ENCODE assay signal across 8 mouse cellular contexts in genomic region chr2:125123477-125123852, GRCm38 (mm10). TPM values are rescaled to one million over a fixed set of nuclear protein-coding genes. Genes with fewer than 3 reads are reported as not detected.
DNase-seq lines count a peak whose midpoint lies in the region; ATAC-seq and TF ChIP-seq lines count a peak whose summit lies in the region.

Myef2 (minus strand) TSS chr2:125123661.

- peaks cover 8% of the 10 kb centered on the region; the same call in 1 of the 2 replicates for H3K27me3 ChIP-seq in G1E (ENCODE audit: insufficient read depth, low read length)
- H3K27me3 ChIP-seq in forebrain, postnatal 0 days (ENCODE audit: insufficient read depth, low read length), result no peaks in the 10 kb centered on the region

- H3K4me3 ChIP-seq in G1E (ENCODE audit: low read depth, low read length), result peak within 1 kb of the TSS; percentile 78
- H3K4me3 ChIP-seq in forebrain, postnatal 0 days (ENCODE audit: low read depth, low read length), result peak within 1 kb of the TSS; percentile 67

- H3K4me2 ChIP-seq in forebrain, postnatal 0 days (ENCODE audit: low read depth), result peak within 1 kb of the TSS; percentile 64

- H3K36me3 ChIP-seq in G1E (replicated peaks), result peaks cover 20% of the 10 kb centered on the region
- H3K36me3 ChIP-seq in forebrain, postnatal 0 days (ENCODE audit: insufficient read depth), result no peaks in the 10 kb centered on the region

- ATAC-seq in G1E (ENCODE audit: extremely low read depth, insufficient number of reproducible peaks, low FRiP score, poor library complexity, severe bottlenecking), result peak; percentile 58
- ATAC-seq in forebrain, postnatal 0 days, result peak; percentile 89

- H3K4me1 ChIP-seq in G1E (ENCODE audit: insufficient read depth, low read depth, low read length), result peaks cover 22% of the 10 kb centered on the region
- peaks cover 19% of the 10 kb centered on the region; the same call in 1 of the 2 replicates for H3K4me1 ChIP-seq in forebrain, postnatal 0 days (ENCODE audit: insufficient read depth)

- peak within 1 kb of the TSS; percentile 95 for H3K27ac ChIP-seq in forebrain, postnatal 0 days (ENCODE audit: low read depth, low read length)

- DNase-seq in G1E (ENCODE audit: low spot score), result peak; percentile 79
- DNase-seq in cerebellum, adult 18-20 months, result peak; percentile 73 to 88
- DNase-seq in forebrain, postnatal 0 days, result peak; percentile 93
- DNase-seq in heart, postnatal 4 days, result peak; percentile 90
- peak; percentile 83 to 90 for DNase-seq in layer of hippocampus, postnatal 10 days (ENCODE audit: low spot score in 2 of 2)
- peak; percentile 86 for DNase-seq in lung, postnatal 10 days
- DNase-seq in ovary, postnatal 14 days (ENCODE audit: low spot score), result peak; percentile 81
- peak; percentile 78 to 90 for DNase-seq in thymus, postnatal 10 days (ENCODE audit: low spot score in 2 of 2)

- peak within 1 kb of the TSS; percentile 97 for H3K9ac ChIP-seq in forebrain, postnatal 0 days

- no peak for TF ChIP-seq CTCF in G1E (IDR thresholded peaks at IDR 0.05; ENCODE audit: low read depth, low read length)
- no peak for TF ChIP-seq CTCF in forebrain, postnatal 0 days (IDR thresholded peaks at IDR 0.05; ENCODE audit: low read depth)

- no peaks in the 10 kb centered on the region for H3K9me3 ChIP-seq in G1E (replicated peaks)
- H3K9me3 ChIP-seq in forebrain, postnatal 0 days (ENCODE audit: low read length), result no peaks in the 10 kb centered on the region

- under 1% methylated on average over 40 of the region's 48 CpGs for WGBS in forebrain, postnatal 0 days

RNA-seq across cellular contexts. Expression of gene Myef2, which starts in this region (rescaled TPM):
- total RNA-seq in G1E (2014; fragmentation: Nextera tagmentation) (58.5 and 83.4 TPM in 2 replicates), G1E (2017) (51.1 and 57.6 TPM in 2 replicates)
- polyA plus RNA-seq in G1E (2012), result 19.2 and 21.4 TPM in 2 replicates
- 99.4 and 126 TPM in 2 replicates for total RNA-seq in forebrain, postnatal 0 days (2014; rRNA removed)
- 178 and 179 TPM in 2 replicates for polyA plus RNA-seq in forebrain, postnatal 0 days (2015; fragmentation: Nextera tagmentation; extraction: Ambion mirVana)
- total RNA-seq in heart, postnatal 4 days (2021), result 10 to 100 TPM; 38.8 to 42.7 TPM
- 100 to 1,000 TPM; 141 to 146 TPM for total RNA-seq in layer of hippocampus, postnatal 10 days (2021)

Comparison
In these comparisons a context has a peak if more than half of its experiments do, and no peak if none do; other contexts are left out.
1. Peak in every context shown above with its lines: DNase-seq, ATAC-seq, H3K4me3 ChIP-seq and H3K27ac ChIP-seq.